Mouse (Mus musculus) testis, adult 2 months (tissue): ENCODE measurements around the gene Hist1h4b.

Experiments
- CTCF ChIP-seq: fragments of 200-500 bp; IDR thresholded peaks from 2 replicates; pipeline ENCODE4 v1.5.1; 2012; ENCODE audit warnings: low read depth, mild to moderate bottlenecking, inconsistent platforms, low read length, moderate library complexity; ENCODE audit not compliant: control insufficient read depth, insufficient read depth, insufficient replicate concordance
- POLR2A ChIP-seq: fragments of 200-500 bp; IDR thresholded peaks from 2 replicates; pipeline ENCODE4 v1.6.1; 2012; ENCODE audit warnings: low read depth, mild to moderate bottlenecking, inconsistent platforms, low read length, moderate library complexity; ENCODE audit not compliant: control insufficient read depth

DNA sequence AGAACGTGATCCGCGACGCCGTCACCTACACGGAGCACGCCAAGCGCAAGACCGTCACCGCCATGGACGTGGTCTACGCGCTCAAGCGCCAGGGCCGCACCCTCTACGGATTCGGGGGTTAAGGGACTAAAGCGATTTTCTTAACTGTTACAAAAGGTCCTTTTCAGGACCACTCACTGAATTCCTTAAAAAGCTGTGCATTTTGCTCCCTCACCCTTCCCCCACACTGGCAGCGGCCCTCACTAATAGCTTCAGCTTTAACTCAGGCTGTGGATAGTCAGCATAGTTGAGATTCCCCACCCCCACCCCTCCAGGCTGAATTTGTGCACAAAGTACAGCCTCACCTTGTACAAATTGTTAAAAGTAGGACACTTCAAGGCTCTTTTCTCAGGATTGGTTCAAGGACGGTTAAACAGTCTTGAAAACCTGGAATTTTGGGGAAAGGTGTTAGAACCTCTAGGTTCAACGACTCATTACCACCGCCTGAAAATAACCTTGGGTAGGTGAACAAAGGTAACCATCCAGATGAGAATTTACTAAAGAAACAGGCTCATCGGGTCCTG lies 479 bp downstream of the Hist1h4b start:
- no peak for TF ChIP-seq CTCF
- TF ChIP-seq POLR2A: no peak
